Mouse (Mus musculus) thymus, adult 2 months (tissue): ENCODE results near the gene Ypel4. TPM values are rescaled to one million over a fixed set of nuclear protein-coding genes. Genes with fewer than 3 reads are reported as not detected.

Experiments
- DNase-seq: peaks from one replicate; pipeline ENCODE4 v3.0.0; 2021
- H3K27ac ChIP-seq: fragments of 200-500 bp; 2 replicates; pipeline ENCODE4 v1.5.1; 2012; ENCODE audit warnings: low read length, control low read depth; ENCODE audit not compliant: control insufficient read depth, insufficient read depth
- H3K27me3 ChIP-seq: fragments of 200-500 bp; 2 replicates; pipeline ENCODE4 v1.6.1; 2012; ENCODE audit warnings: mild to moderate bottlenecking, low read length, moderate library complexity, mixed read lengths; ENCODE audit not compliant: control insufficient read depth, insufficient read depth
- H3K36me3 ChIP-seq: fragments of 200-500 bp; 2 replicates; pipeline ENCODE4 v1.6.1; 2012; ENCODE audit warnings: mild to moderate bottlenecking, low read length, moderate library complexity; ENCODE audit not compliant: control insufficient read depth, insufficient read depth
- H3K4me1 ChIP-seq: fragments of 200-500 bp; replicated peaks from 2 replicates; pipeline ENCODE4 v1.6.1; 2012; ENCODE audit warnings: low read length; ENCODE audit not compliant: control insufficient read depth, insufficient read depth
- H3K4me3 ChIP-seq: fragments of 200-500 bp; 2 replicates; pipeline ENCODE4 v1.5.1; 2012; ENCODE audit warnings: mild to moderate bottlenecking, low read length, control low read depth, moderate library complexity; ENCODE audit not compliant: control insufficient read depth, insufficient read depth
- CTCF ChIP-seq: fragments of 200-500 bp; IDR thresholded peaks from 2 replicates; pipeline ENCODE4 v1.5.1; 2012; ENCODE audit warnings: mild to moderate bottlenecking, control low read depth, low read length, moderate library complexity, borderline replicate concordance; ENCODE audit not compliant: control insufficient read depth, poor library complexity, insufficient read depth; ENCODE audit errors: extremely low read depth
- POLR2A ChIP-seq: fragments of 200-500 bp; IDR thresholded peaks from 2 replicates; pipeline ENCODE4 v1.6.1; 2012; ENCODE audit warnings: mild to moderate bottlenecking, low read length, control low read depth, moderate library complexity; ENCODE audit not compliant: control insufficient read depth, poor library complexity, insufficient read depth; ENCODE audit errors: extremely low read depth
- WGBS: fragments of 180-500 bp; shearing (Covaris S2); methylation state at CpG from one replicate; pipeline ENCODE4 v1.1.7; 2018; 5-methylcytosine and 5-hydroxymethylcytosine counted together
- polyA plus RNA-seq: library from polyadenylated mRNA; depleted of rRNA; stranded (reverse); fragments of >200 nt; gene quantifications from 2 replicates; pipeline ENCODE4 v1.2.3, GENCODE M21; 2012

Gene Ypel4
- polyA plus RNA-seq, 1 experiment = 2.0 TPM

DNA sequence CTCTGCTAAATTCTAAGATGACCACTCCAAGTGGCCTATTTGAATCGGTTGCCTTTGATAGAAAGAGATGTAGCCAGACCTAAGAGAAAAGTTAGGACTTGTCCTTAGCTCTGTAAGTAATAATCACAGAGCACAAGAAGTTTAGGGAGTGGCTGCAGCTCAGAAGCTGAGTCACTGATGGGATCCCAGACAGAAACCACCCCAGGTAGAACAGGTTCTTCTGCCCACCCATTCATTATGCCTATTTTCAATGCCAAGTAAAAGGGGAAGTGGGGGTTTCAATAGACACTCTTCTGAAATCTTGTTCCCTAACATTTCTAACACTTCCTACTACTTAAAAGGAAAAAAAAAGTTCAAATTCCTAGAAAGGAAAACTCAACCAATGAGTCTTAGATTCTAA is 28.6 kb upstream of the Ypel4 start:
- Histone ChIP-seq H3K4me3 (no peak overlapping the region), H3K27ac (no peak overlapping the region), H3K4me1 (no peaks in the 10 kb centered on the region), H3K36me3 (peaks cover 35% of the 10 kb centered on the region), H3K27me3 (no peaks in the 10 kb centered on the region)
- no peak for DNase-seq
- WGBS = 94% methylated on average over 1 of the region's 1 CpGs
- no peak for TF ChIP-seq POLR2A
- TF ChIP-seq CTCF = no peak

DNA sequence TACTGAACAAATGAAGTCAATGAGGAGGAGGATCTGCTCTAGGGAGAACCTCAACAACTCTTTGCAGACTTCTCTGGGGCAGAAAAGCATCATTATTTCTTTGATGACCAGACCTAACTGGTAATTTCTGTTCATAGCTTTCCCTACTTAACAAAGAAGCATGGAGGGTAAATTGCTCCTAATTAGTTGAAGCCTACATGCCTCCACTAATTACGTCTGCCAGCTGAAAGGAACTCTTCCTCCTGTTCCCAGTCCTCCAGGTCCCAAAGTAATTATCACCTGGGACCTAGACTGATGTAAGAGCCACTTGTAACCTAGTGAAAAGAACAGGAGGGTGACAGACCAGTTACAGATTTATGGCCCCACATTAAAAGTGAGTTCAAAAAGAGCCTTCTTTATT is 26.3 kb upstream of the Ypel4 start:
- no peak overlapping the region for H3K27ac ChIP-seq
- DNase-seq = no peak
- H3K4me3 ChIP-seq = no peak overlapping the region
- no peaks in the 10 kb centered on the region for H3K4me1 ChIP-seq
- H3K36me3 ChIP-seq = peaks cover 36% of the 10 kb centered on the region
- 93% methylated on average over 1 of the region's 1 CpGs for WGBS
- TF ChIP-seq POLR2A = no peak
- no peak for TF ChIP-seq CTCF
- no peaks in the 10 kb centered on the region for H3K27me3 ChIP-seq

DNA sequence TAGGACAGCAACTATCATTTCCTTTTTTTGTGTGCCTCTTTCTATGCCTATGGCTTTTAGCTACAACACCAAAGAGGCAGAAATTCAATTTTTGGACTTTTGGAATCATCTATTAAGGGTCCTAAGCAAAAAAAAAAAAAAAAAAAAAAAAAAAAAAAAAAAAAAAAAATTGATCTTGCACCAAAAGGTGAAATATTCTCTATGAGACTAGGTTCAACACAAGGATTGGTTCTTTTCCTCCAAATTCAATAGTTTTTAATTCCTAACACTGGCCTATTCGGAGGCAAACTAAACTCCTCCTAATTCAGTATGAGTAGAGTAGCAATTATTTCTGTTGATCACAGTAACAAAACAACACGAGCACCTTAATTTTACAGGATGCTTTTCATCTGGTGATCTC is 22.0 kb upstream of the Ypel4 start:
- TF ChIP-seq POLR2A (no peak), CTCF (no peak)
- H3K27ac ChIP-seq = no peak overlapping the region
- no peaks in the 10 kb centered on the region for H3K27me3 ChIP-seq
- no peak for DNase-seq
- peaks cover 17% of the 10 kb centered on the region; the same call in 1 of the 2 replicates for H3K36me3 ChIP-seq
- no peak overlapping the region for H3K4me3 ChIP-seq
- WGBS = 87% methylated on average over 2 of the region's 2 CpGs
- H3K4me1 ChIP-seq = peaks cover 3% of the 10 kb centered on the region

DNA sequence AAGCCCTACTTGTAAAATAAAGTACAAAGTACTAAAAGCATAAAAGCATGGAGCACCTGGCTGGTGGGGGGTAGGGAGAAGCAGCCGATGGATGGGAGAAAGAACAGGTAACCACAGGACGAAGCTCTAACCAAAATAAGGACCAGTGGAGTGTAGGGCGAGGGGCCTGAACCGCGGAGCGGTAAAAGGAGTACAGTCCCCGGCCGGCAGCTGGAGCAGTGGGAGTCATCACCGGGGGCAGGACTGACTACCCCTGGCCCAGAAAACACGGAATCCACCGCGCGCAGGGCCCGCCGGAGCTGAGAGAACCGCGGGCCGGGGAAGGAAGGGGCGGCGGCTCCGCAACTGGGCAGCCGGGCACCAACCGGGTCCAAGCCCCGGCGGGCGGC is 19.4 kb upstream of the Ypel4 start:
- no peak for TF ChIP-seq POLR2A
- no peak for TF ChIP-seq CTCF
- H3K27ac ChIP-seq = peak overlapping the region; percentile 35; the same call in 1 of the 2 replicates
- H3K27me3 ChIP-seq = no peaks in the 10 kb centered on the region
- H3K4me3 ChIP-seq = peak overlapping the region; percentile 82
- H3K36me3 ChIP-seq = peaks cover 8% of the 10 kb centered on the region; the same call in 1 of the 2 replicates
- H3K4me1 ChIP-seq = peaks cover 3% of the 10 kb centered on the region
- no peak for DNase-seq
- WGBS = 0% methylated on average over 26 of the region's 26 CpGs

DNA sequence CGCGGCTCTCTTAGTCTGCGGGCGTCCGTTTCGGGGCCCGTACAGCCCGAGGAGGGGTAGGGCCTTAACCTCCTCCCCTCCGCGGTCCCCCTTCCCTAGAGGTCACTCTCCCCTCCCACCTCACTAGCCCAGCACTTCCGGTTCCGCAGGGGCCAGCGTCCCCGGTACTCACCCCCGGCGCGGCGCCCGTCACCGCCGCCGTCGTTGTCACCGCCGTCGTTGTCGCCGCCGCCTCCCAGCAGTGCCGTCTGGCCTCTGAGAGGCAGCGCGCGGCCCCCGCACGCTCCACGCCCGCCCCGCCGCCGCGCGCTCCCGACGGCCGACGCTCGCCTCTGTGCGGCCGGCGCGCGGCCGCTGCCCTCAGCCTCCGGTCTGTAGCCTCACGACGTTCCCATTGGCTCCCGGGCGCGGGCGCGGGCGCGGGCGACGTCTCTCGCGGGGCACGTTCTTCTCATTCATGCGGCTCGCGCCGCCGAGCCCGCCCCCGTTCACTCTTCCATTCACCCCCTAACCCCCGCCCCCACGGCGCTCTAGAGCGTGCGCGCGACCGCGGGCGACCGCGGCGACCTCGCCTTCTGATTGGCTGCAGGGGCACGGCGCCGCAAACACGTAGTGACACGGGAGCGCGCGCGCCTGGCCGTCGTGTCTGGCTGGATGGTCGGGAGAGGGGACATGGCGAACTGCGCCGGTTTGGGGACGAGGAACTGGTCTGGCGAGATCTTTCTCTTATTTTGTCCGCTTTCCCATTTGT is 18.9 kb upstream of the Ypel4 start, which contains the start of gene Zdhhc5:
Gene Zdhhc5, minus strand, starts transcription at position 370 of the 751 bp plus-strand sequence.
- Histone ChIP-seq H3K36me3 (peaks cover 8% of the 10 kb centered on the region; the same call in 1 of the 2 replicates), H3K4me1 (peaks cover 3% of the 10 kb centered on the region), H3K27me3 (no peaks in the 10 kb centered on the region), H3K27ac (peak within 1 kb of the TSS; percentile 65), H3K4me3 (peak within 1 kb of the TSS; percentile 82)
- TF ChIP-seq POLR2A (peak; percentile 67), CTCF (peak; percentile 46)
- DNase-seq = peak; percentile 99
- 1% methylated on average over 106 of the region's 107 CpGs for whole genome bisulfite sequencing

DNA sequence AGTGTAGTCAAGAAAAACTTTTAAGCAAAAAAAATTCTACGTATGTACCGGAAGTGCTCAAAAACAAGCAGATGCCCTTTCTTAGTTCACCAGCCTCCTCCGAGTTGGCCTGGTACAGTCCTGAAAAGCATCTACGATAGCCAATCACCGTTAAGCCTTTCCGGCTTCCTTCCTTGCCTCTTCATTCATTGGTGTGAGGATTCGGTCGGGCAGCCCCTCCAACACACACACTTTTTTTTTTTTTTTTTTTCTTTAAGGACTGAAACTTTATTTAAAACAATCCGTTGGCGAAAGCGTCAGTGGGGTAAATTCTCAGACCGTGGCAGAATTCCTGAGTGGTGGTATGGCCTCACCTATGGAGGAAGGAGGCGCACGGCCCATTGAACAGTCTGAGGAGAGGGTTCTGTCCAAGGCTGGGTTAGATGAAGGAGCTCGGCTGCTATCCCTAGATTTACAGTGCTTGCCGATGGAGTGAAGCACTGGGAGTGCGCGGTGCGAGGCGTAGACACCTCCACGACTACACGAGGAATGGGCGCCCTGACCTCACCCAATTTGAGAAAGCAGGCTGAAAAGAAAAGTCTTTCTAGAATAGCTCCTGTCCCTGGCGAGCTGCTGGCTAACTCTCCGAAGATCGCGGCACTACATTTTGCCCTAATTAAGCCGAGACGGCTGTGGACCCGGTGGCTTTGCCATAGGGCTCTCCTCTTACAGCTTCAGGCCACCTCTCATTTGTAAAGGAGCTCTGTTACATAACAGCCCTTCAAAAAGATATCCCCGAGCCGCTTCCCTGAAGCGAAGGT is 18.1 kb upstream of the Ypel4 start:
- Histone ChIP-seq H3K4me1 (peaks cover 3% of the 10 kb centered on the region), H3K4me3 (peak overlapping the region; percentile 75), H3K36me3 (peaks cover 1% of the 10 kb centered on the region; the same call in 1 of the 2 replicates), H3K27ac (peak overlapping the region; percentile 65), H3K27me3 (no peaks in the 10 kb centered on the region)
- DNase-seq = peak; percentile 80
- under 1% methylated on average over 33 of the region's 33 CpGs for WGBS
- TF ChIP-seq CTCF (no peak), POLR2A (no peak)
